Mouse (Mus musculus) kidney, postnatal 25 days (tissue): ENCODE data around the gene Fbxw8.
A peak's percentile ranks its signal among the peaks of the same experiment; 100 is the strongest.

Experiments
- DNase-seq, 2 experiments: peaks; one replicate each; pipeline ENCODE4 v3.0.0; 2021; ENCODE audit warnings: mixed read lengths in 2 of 2

The Fbxw8 gene

GRCm38 (mm10) chr5:118105536-118105935 lies 49.7 kb downstream of the Fbxw8 start:
- DNase-seq, result peak in 1 of 2 experiments; percentile 53

- DNase-seq, result no peak
Measured at GRCm38 (mm10) chr5:118099870-118100478, 55.3 kb downstream of the Fbxw8 start.

GRCm38 (mm10) chr5:118099069-118099869 lies 56.0 kb downstream of the Fbxw8 start:
- no peak for DNase-seq

GRCm38 (mm10) chr5:118096317-118096716 lies 58.9 kb downstream of the Fbxw8 start:
- no peak for DNase-seq

GRCm38 (mm10) chr5:118095849-118096248 lies 59.4 kb downstream of the Fbxw8 start:
- DNase-seq, result no peak

- no peak for DNase-seq
Measured at GRCm38 (mm10) chr5:118095433-118095832, 59.8 kb downstream of the Fbxw8 start.

- no peak for DNase-seq
Measured at GRCm38 (mm10) chr5:118093321-118094035, 61.8 kb downstream of the Fbxw8 start.

- DNase-seq, result peak in 1 of 2 experiments; percentile 67
Measured at GRCm38 (mm10) chr5:118090837-118091236, 64.4 kb downstream of the Fbxw8 start.

GRCm38 (mm10) chr5:118090101-118090500 lies 65.2 kb downstream of the Fbxw8 start:
- DNase-seq, result no peak

GRCm38 (mm10) chr5:118089102-118089501 lies 66.2 kb downstream of the Fbxw8 start:
- peak in 1 of 2 experiments; percentile 63 for DNase-seq

- DNase-seq, result no peak
Measured at GRCm38 (mm10) chr5:118086956-118087355, 68.3 kb downstream of the Fbxw8 start.

- DNase-seq, result no peak
Measured at GRCm38 (mm10) chr5:118085313-118085712, 70.0 kb downstream of the Fbxw8 start.

GRCm38 (mm10) chr5:118084171-118084727 lies 71.0 kb downstream of the Fbxw8 start:
- DNase-seq, result no peak

GRCm38 (mm10) chr5:118083060-118083638 lies 72.1 kb downstream of the Fbxw8 start:
- DNase-seq, result no peak

- DNase-seq, result no peak
Measured at GRCm38 (mm10) chr5:118081996-118082395, 73.3 kb downstream of the Fbxw8 start.

GRCm38 (mm10) chr5:118081374-118081949 lies 73.8 kb downstream of the Fbxw8 start:
- DNase-seq, result no peak

GRCm38 (mm10) chr5:118079839-118080250 lies 75.4 kb downstream of the Fbxw8 start:
- no peak for DNase-seq

- DNase-seq, result no peak
Measured at GRCm38 (mm10) chr5:118079354-118079753, 75.9 kb downstream of the Fbxw8 start.

GRCm38 (mm10) chr5:118078550-118078949 lies 76.7 kb downstream of the Fbxw8 start:
- DNase-seq, result no peak

- peak in 1 of 2 experiments; percentile 31 for DNase-seq
Measured at GRCm38 (mm10) chr5:118076721-118077592, 78.3 kb downstream of the Fbxw8 start.

- no peak for DNase-seq
Measured at GRCm38 (mm10) chr5:118073213-118073773, 82.0 kb downstream of the Fbxw8 start.
